Mouse (Mus musculus) hematopoietic stem cell, adult 5-6 weeks (primary cell): Measurements from ENCODE around the gene Snorc. TPM values are rescaled to one million over a fixed set of nuclear protein-coding genes. Genes with fewer than 3 reads are reported as not detected.
"Not testable (repeated sequence)": the region's sequence is repeated elsewhere in the genome, so short reads cannot be mapped to it uniquely, and the experiment has no call there.

Experiments used
- ATAC-seq, 2 experiments: fragments of 125-278 bp in 1 of 2; replicated peaks in 1 of 2; 2 replicates each; pipeline ENCODE4 v1.8.0; 2016 to 2017; ENCODE audit warnings: inconsistent platforms in 2 of 2, mild to moderate bottlenecking in 2 of 2, moderate number of reproducible peaks in 2 of 2, low read depth in 1 of 2, moderate TSS enrichment in 1 of 2; ENCODE audit not compliant: low FRiP score in 2 of 2, poor library complexity in 2 of 2, severe bottlenecking in 2 of 2, insufficient read depth in 1 of 2, low TSS enrichment in 1 of 2
- total RNA-seq: library from RNA; stranded (forward); fragments of 172-1452, 232-1000 nt; gene quantifications from 2 replicates; pipeline ENCODE4 v1.2.3, GENCODE M21; 2017

The Snorc gene
- total RNA-seq: not detected in 2 replicates

DNA sequence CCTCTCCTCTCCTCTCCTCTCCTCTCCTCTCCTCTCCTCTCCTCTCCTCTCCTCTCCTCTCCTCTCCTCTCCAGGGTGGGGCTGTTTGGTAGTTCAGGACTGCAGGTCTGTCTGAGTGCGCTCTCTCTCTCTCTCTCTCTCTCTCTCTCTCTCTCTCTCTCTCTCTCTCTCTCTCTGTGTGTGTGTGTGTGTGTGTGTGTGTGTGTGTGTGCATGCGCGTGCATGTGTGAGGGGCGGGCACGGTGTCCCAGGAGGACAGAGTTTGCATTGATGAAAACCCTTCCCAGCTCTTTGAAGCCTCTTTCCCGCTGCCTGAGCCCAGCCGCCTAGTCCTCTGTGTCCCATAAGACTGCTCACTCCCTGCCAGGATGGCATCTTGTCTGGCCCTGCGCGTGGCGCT lies at the start of gene Snorc:
TSS of gene Snorc (plus strand) at position 301 of the 400 bp plus-strand sequence.
- ATAC-seq: not testable (repeated sequence)

DNA sequence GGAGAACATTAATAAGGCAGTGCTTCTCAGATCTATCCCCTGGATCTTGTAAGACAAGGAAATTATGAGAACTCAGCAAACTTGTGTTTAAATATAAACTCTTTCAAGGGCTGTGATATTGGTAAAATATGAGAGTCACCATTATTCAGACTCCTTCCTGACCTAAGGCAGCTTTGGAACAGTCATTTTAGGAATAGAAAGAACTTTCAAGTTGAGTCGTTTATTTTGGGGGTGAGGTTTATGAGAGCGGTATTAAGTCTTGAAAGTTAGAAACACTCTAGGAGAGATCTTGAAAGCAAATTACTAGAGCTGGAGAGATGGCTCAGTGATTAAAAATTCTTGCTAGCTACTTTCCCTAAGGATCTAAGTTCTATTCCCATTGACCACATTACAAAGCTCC lies 34.9 kb upstream of the Snorc start:
- ATAC-seq: no peak

GRCm38 (mm10) chr1:87436583-87436982 lies 33.5 kb upstream of the Snorc start:
- ATAC-seq: no peak

- peak in 1 of 2 experiments; percentile 48; a peak in 1 of 4 replicates for ATAC-seq
Measured at GRCm38 (mm10) chr1:87447183-87448104, 22.6 kb upstream of the Snorc start.

GRCm38 (mm10) chr1:87449432-87449831 lies 20.6 kb upstream of the Snorc start:
- ATAC-seq: no peak

- no peak for ATAC-seq
Measured at GRCm38 (mm10) chr1:87456425-87456824, 13.6 kb upstream of the Snorc start.

DNA sequence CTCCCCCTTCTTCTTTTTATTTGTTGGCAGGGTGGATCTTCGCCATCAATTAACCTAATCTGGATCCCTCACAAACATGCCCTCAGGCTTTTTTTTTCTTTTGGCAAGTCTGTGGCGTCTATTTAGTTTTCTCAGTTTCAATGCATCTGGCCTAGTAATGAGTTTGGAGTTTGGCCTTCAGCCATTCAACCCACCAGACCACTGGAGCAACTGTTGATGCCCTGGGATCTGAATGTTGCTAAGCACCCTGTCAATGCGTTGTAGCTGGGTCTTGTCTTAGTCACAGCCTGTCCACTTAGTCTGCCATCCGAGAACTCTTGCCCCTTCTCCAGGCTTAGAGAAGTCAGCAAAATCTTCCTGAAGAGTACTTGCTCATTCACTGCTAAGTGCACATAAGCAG lies 12.0 kb upstream of the Snorc start:
- ATAC-seq: no peak

DNA sequence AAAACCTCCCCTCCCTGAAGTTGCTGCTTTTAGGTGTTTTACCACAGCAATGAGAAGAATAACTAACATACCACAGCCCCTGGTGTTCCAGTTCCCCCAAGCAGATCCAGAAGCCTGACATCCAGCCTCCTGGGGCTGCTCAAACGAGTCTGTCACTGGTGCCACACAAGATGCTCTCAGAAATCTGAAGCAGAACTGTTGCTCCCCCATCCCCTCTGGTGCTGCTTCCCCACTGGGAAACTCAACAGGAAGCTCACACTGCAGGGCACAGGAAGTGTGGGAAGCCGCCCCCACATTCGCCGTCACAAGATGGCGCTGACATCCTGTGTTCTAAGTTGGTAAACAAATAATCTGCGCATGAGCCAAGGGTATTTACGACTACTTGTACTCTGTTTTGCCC lies 10.2 kb upstream of the Snorc start:
- ATAC-seq: not testable (repeated sequence)

- no peak for ATAC-seq
Measured at GRCm38 (mm10) chr1:87467469-87467868, 2.6 kb upstream of the Snorc start.

DNA sequence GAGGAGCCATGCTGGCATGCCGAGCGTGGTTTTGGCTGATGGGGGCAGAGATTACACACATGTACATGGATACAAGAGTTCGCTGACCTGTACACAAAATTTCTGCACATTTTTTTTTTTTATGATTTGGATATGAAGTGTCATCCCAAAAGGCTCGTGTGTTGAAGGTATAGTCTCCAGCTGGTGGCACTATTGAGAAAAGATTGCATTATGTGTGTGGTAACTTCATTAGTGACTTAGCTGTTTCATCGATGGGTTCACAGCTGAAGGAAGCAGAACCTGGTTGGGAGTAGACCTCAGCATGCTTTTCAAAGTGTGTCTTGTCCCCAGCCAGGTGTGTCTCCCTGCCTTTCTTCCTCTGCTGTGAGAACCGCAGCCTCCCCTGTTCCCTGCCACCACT lies 1.8 kb upstream of the Snorc start:
- peak; percentile 45 to 62 for ATAC-seq

- ATAC-seq: no peak
Measured at GRCm38 (mm10) chr1:87471914-87472313, 1.8 kb downstream of the Snorc start.

- no peak for ATAC-seq
Measured at GRCm38 (mm10) chr1:87472576-87472975, 2.5 kb downstream of the Snorc start.

DNA sequence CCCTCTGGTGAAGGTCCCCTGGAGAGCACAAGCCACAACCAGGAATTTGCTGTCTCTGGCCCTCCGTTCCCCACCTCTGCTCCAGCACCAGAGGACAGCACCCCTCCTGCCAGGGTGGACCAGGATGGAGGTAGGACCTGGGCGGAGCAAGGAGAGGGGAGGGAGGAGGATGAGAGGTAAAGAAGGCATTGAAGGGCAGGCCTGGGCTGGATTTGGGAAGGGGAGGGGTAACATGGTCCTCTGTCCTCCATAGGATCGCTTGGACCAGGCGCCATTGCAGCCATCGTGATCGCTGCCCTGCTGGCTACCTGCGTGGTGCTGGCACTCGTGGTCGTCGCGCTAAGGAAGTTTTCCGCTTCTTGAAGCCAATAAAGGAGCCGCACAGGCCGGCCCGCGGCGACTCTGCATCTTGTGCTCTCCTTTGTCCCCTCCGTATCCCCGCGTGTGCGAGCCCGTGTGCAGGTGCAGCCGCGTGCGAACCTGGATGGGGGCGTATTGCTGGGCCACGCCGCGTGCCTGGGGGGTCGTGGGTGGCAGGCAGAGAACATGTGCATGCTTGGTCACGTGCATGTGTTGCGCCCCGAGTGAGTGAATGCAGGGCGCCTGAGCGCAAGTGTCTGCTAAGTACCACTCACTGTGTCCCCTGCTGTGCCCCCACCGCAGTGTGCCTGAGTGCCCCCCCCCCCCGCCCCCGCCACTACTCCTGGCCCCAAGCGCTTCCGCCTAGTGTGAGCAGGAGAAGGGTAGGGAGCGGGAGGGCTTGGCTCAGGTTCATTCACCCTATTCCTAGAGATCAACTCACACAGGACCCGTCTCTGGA lies 5.2 kb downstream of the Snorc start:
- no peak for ATAC-seq

DNA sequence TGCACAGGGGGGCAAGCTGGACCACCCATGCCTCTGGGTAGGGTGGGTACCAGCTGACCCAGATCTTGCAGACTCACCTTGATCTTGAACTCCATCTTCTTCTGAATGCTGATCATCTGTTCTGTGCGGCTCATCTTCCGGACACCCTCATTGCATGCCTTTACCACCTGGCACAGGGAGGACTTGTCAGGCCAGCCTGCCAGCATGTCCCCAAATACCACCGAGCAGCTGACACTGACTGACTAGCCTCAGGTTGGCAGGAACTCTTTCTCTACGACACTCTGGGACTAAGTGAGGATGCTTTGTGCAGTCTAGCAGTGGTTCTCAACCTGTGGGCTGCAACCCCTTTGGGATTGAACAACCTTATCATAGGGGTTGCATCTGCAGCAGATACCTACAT lies 12.5 kb downstream of the Snorc start:
- no peak for ATAC-seq

DNA sequence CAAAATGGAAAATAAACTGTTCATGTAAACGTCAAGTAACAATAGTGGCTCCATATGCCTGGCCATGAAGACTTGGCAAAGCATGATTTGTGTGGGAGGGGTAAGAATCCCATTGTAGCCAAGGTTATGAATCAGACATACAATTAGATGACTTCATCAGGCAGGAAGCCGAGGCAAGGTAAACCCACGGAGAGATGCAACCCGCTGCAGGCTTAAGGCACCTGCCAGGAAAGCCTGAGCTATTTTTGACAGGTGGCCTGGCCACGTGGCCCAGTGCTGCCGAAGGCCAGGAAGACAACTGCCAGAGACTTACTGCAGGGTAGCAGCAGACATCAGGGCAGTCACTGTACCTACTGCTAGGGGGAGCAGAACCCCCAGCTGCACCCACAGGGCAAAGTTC lies 16.3 kb downstream of the Snorc start:
- ATAC-seq: no peak

GRCm38 (mm10) chr1:87492285-87492684 lies 22.2 kb downstream of the Snorc start:
- no peak for ATAC-seq

DNA sequence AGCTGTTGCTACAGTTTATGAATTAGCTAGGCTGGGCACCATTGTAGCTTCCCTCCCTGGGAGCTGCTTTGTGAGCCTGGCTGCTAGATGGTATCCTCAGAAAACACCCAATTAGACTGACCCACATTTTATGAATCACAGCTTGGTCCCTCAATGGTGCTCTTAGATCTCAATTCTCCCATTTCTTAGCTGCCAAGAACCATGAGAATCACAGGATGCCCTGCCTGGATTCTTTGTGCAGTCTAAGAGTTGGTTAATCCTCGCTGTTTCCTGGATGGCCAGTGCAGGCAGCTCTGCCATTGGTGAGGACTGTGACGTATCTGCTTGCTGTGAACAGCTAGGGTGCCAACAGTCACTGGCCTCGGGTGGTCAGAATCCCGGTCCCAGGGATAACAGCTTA lies 23.5 kb downstream of the Snorc start:
- no peak for ATAC-seq

- no peak for ATAC-seq
Measured at GRCm38 (mm10) chr1:87505524-87505923, 35.5 kb downstream of the Snorc start.
